Mouse (Mus musculus) mammary gland, adult 2 months (tissue): ENCODE measurements around the gene Fam160a2. TPM values are rescaled to one million over a fixed set of nuclear protein-coding genes. Genes with fewer than 3 reads are reported as not detected.

Source experiments
- polyA plus RNA-seq: library from polyadenylated mRNA; depleted of rRNA; stranded (reverse); fragments of >200 nt; gene quantifications from 2 replicates; pipeline ENCODE4 v1.2.3, GENCODE M21; 2012; ENCODE audit warnings: low replicate concordance; rRNA removed

Fam160a2 gene
- 59.1 and 65.1 TPM in 2 replicates for polyA plus RNA-seq

GRCm38 (mm10) chr7:105399935-105400624 lies at the start of gene Fam160a2:
TSS of gene Fam160a2 (minus strand) at chr7:105400054.

GRCm38 (mm10) chr7:105425424-105426043 lies 25.7 kb upstream of the Fam160a2 start, which contains the start of gene Cckbr:
TSS of gene Cckbr (plus strand) at chr7:105425731.

GRCm38 (mm10) chr7:105404268-105404667 lies 4.4 kb upstream of the Fam160a2 start, which contains the start of gene Cnga4:
TSS of gene Cnga4 (plus strand) at chr7:105404568.

GRCm38 (mm10) chr7:105374866-105375265 lies 25.0 kb downstream of the Fam160a2 start, which contains the start of gene Gm5901:
TSS of gene Gm5901 (plus strand) at chr7:105375038.

GRCm38 (mm10) chr7:105367930-105368329 lies 31.9 kb downstream of the Fam160a2 start, which contains the start of gene Olfr692:
TSS of gene Olfr692 (plus strand) at chr7:105368230.

GRCm38 (mm10) chr7:105342170-105342569 lies 57.7 kb downstream of the Fam160a2 start, which contains the start of gene Olfr691:
TSS of gene Olfr691 (minus strand) at chr7:105342270.

GRCm38 (mm10) chr7:105334004-105334403 lies 65.8 kb downstream of the Fam160a2 start, which contains the start of gene Olfr690:
TSS of gene Olfr690 (minus strand) at chr7:105334104.

Other genes with a start within 250 kb of the Fam160a2 start
- not detected in 2 replicates for gene Olfr684, start 236.4 kb downstream of the Fam160a2 start, polyA plus RNA-seq
- not detected in 2 replicates for gene Olfr685, start 214.0 kb downstream of the Fam160a2 start, polyA plus RNA-seq
- not detected in 2 replicates for gene Olfr686, start 192.6 kb downstream of the Fam160a2 start, polyA plus RNA-seq
- not detected in 2 replicates for gene Olfr688, start 112.0 kb downstream of the Fam160a2 start, polyA plus RNA-seq
- not detected in 2 replicates for gene Olfr689, start 88.9 kb downstream of the Fam160a2 start, polyA plus RNA-seq
- gene Olfr690, start 66.0 kb downstream of the Fam160a2 start, polyA plus RNA-seq: not detected in 2 replicates
- gene Olfr691, start 57.8 kb downstream of the Fam160a2 start, polyA plus RNA-seq: not detected in 2 replicates
- not detected in 2 replicates for gene Olfr692, start 31.8 kb downstream of the Fam160a2 start, polyA plus RNA-seq
- not detected in 2 replicates for gene Gm5901, start 25.0 kb downstream of the Fam160a2 start, polyA plus RNA-seq
- 0.27 and 0.30 TPM in 2 replicates for gene Cnga4, start 4.5 kb upstream of the Fam160a2 start, polyA plus RNA-seq
- not detected in 2 replicates for gene Cckbr, start 25.7 kb upstream of the Fam160a2 start, polyA plus RNA-seq
- 92.9 and 226 TPM in 2 replicates for gene Cavin3, start 82.2 kb upstream of the Fam160a2 start, polyA plus RNA-seq
- gene Smpd1, start 154.3 kb upstream of the Fam160a2 start, polyA plus RNA-seq: 69.1 and 110 TPM in 2 replicates
- 23.3 and 35.9 TPM in 2 replicates for gene Apbb1, start 181.6 kb upstream of the Fam160a2 start, polyA plus RNA-seq
- 1.1 and 13.0 TPM in 2 replicates for gene Hpx, start 200.1 kb upstream of the Fam160a2 start, polyA plus RNA-seq
- 47.8 and 65.0 TPM in 2 replicates for gene Trim3, start 233.5 kb upstream of the Fam160a2 start, polyA plus RNA-seq
- gene Timm10b, start 240.0 kb upstream of the Fam160a2 start, polyA plus RNA-seq: 143 and 164 TPM in 2 replicates
- gene Arfip2, start 240.4 kb upstream of the Fam160a2 start, polyA plus RNA-seq: 58.6 and 60.8 TPM in 2 replicates
- 262 and 505 TPM in 2 replicates for gene Gm45799, start 240.5 kb upstream of the Fam160a2 start, polyA plus RNA-seq